Mouse (Mus musculus) bone marrow macrophage, adult 2 months (primary cell): ENCODE data around the gene Efna5.

Experiments
- CTCF ChIP-seq: IDR thresholded peaks from 2 replicates; pipeline ENCODE4 v1.5.1; 2012; ENCODE audit warnings: low read depth, mild to moderate bottlenecking, low read length, moderate library complexity
- POLR2A ChIP-seq: IDR thresholded peaks from 2 replicates; pipeline ENCODE4 v1.6.1; 2012; ENCODE audit warnings: mild to moderate bottlenecking, low read depth, low read length, borderline replicate concordance

DNA sequence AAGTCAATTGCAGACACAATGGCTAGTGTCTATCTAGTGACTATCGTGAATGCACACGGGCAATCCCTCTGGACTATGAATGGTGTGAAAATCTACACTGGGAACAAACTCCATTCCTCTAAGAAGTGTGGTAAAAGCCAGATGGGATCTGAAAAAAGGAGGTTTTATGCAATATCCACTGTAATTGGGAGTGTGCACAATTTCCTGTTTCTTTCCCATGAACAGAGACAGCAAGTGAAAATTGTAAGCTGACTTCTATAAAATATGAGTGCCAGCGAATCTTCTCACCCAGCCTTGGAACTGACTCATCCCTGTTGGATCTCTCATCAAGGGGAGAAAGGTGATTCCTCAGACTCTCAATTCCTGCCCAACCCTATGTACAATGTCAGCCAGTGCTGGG is 83.8 kb downstream of the Efna5 start:
- no peak for TF ChIP-seq CTCF
- no peak for TF ChIP-seq POLR2A
